In the genomic region with DNA sequence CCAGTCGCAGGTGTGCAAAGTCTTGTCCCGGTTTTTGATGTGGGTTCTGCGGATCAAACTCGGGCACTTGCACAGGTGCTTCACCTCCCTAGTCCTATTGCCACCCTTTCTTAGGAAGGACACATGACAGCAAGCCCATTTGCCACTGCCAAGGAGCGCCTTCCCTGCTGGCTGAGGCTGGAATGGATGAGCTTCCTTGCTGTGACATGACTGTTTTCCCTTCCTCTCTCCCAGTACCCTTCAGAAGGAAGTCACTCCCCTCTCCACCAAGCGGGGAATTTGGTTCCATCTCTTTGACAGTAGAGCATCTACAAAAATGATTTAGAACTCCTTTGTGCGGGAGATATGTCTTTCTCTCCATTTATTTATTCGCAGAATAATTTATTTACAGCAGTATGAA, we compare ENCODE assay signal across 26 mouse cellular contexts.
DNase-seq lines count a peak whose midpoint lies in the region; ATAC-seq and TF ChIP-seq lines count a peak whose summit lies in the region.
"Had no signal": no experiment of that assay in that cellular context is flagged by ENCODE, and none has a peak within 500 bp of the region (broad histone marks: within the 10 kb centered on the region; RNA-seq: fewer than 3 reads in every experiment).

No protein-coding gene starts in this region.

- no peak overlapping the region for H3K4me3 ChIP-seq in kidney, postnatal 0 days (replicated peaks; ENCODE audit: low read depth, low read length)
- H3K4me3 ChIP-seq in kidney, embryonic 15.5 days (replicated peaks): no peak overlapping the region
- no peak overlapping the region for H3K4me3 ChIP-seq in small intestine, adult 2 months (ENCODE audit: low read depth, low read length)
- H3K4me3 ChIP-seq: embryonic facial prominence, embryonic 10.5 days; embryonic facial prominence, embryonic 13.5 days; erythroblast, embryonic 14.5 days; forebrain, embryonic 12.5 days; forebrain, embryonic 15.5 days; heart, adult 2 months; heart, embryonic 10.5 days; heart, embryonic 13.5 days had no signal

- no peak for ATAC-seq in kidney, postnatal 0 days (replicated peaks; ENCODE audit: low FRiP score, low read depth)
- ATAC-seq in kidney, embryonic 15.5 days (replicated peaks; ENCODE audit: low FRiP score): no peak
- ATAC-seq: activated CD4-positive, CD25-positive, alpha-beta regulatory T cell, adult 4 months; forebrain, embryonic 15.5 days; hindbrain, postnatal 0 days had no signal

- H3K36me3 ChIP-seq in kidney, postnatal 0 days (ENCODE audit: insufficient read depth, low read length): no peaks in the 10 kb centered on the region
- H3K36me3 ChIP-seq in kidney, embryonic 15.5 days: no peaks in the 10 kb centered on the region
- H3K36me3 ChIP-seq in small intestine, adult 2 months (ENCODE audit: control insufficient read depth, insufficient read depth, low read length): no peaks in the 10 kb centered on the region
- H3K36me3 ChIP-seq: embryonic facial prominence, embryonic 10.5 days; embryonic facial prominence, embryonic 13.5 days; forebrain, embryonic 12.5 days; forebrain, embryonic 15.5 days; heart, embryonic 10.5 days; heart, embryonic 13.5 days had no signal

- DNase-seq in cerebellum, adult 9-11 months: peak; percentile 18
- no peak for DNase-seq in cerebellum, adult 9-10 months
- DNase-seq in kidney, postnatal 0 days (ENCODE audit: low spot score): peak; percentile 48
- DNase-seq in lung, postnatal 10 days: peak; percentile 63
- no peak for DNase-seq in lung, adult 18-20 months
- DNase-seq: adrenal gland, adult 8-10 months; adrenal gland, postnatal 25 days; cerebellum, adult 18-20 months; embryo, embryonic 11 days; gastrocnemius, postnatal 10 days; gastrocnemius, postnatal 36 days; heart, adult 2 months; heart, postnatal 14 days; heart, postnatal 4 days had no signal

- H3K4me1 ChIP-seq in kidney, postnatal 0 days (replicated peaks; ENCODE audit: insufficient read depth, low read length): no peaks in the 10 kb centered on the region
- peaks cover 11% of the 10 kb centered on the region; the same call in 1 of the 2 replicates for H3K4me1 ChIP-seq in kidney, embryonic 15.5 days
- peaks cover 6% of the 10 kb centered on the region; the same call in 1 of the 2 replicates for H3K4me1 ChIP-seq in small intestine, adult 2 months (ENCODE audit: control insufficient read depth, insufficient read depth, insufficient read length, low read length)

- 73% methylated on average over 8 of the region's 8 CpGs for WGBS in kidney, postnatal 0 days
- 84% methylated on average over 8 of the region's 8 CpGs for WGBS in kidney, embryonic 15.5 days
- WGBS in small intestine, adult 2 months: 78% methylated on average over 8 of the region's 8 CpGs

- no peak for TF ChIP-seq CTCF in kidney, postnatal 0 days (IDR thresholded peaks at IDR 0.05; ENCODE audit: low read depth)
- TF ChIP-seq CTCF in small intestine, adult 2 months (IDR thresholded peaks at IDR 0.05; ENCODE audit: extremely low read depth, insufficient read length, insufficient replicate concordance, low read depth, low read length): no peak

- no peaks in the 10 kb centered on the region for H3K9me3 ChIP-seq in kidney, postnatal 0 days (replicated peaks; ENCODE audit: low read length)
- no peaks in the 10 kb centered on the region for H3K9me3 ChIP-seq in kidney, embryonic 15.5 days (replicated peaks)
- H3K9me3 ChIP-seq: embryonic facial prominence, embryonic 10.5 days; embryonic facial prominence, embryonic 13.5 days; forebrain, embryonic 12.5 days; forebrain, embryonic 15.5 days; heart, embryonic 10.5 days; heart, embryonic 13.5 days had no signal

- TF ChIP-seq POLR2A in small intestine, adult 2 months (IDR thresholded peaks at IDR 0.05; ENCODE audit: low read depth, low read length): no peak

- no peaks in the 10 kb centered on the region for H3K27me3 ChIP-seq in kidney, postnatal 0 days (ENCODE audit: insufficient read depth, low read length)
- H3K27me3 ChIP-seq in kidney, embryonic 15.5 days: no peaks in the 10 kb centered on the region
- no peaks in the 10 kb centered on the region for H3K27me3 ChIP-seq in small intestine, adult 2 months (ENCODE audit: control insufficient read depth, insufficient read depth, low read length)
- H3K27me3 ChIP-seq: embryonic facial prominence, embryonic 13.5 days; forebrain, embryonic 12.5 days; forebrain, embryonic 15.5 days; heart, embryonic 13.5 days had no signal

- no peak overlapping the region for H3K4me2 ChIP-seq in kidney, postnatal 0 days (ENCODE audit: low read length)
- H3K4me2 ChIP-seq in kidney, embryonic 15.5 days: no peak overlapping the region
- H3K4me2 ChIP-seq: embryonic facial prominence, embryonic 13.5 days; forebrain, embryonic 12.5 days; forebrain, embryonic 15.5 days; heart, embryonic 13.5 days; hindbrain, embryonic 14.5 days had no signal

- H3K27ac ChIP-seq in kidney, postnatal 0 days: no peak overlapping the region
- H3K27ac ChIP-seq in kidney, embryonic 15.5 days: no peak overlapping the region
- H3K27ac ChIP-seq in small intestine, adult 2 months (ENCODE audit: insufficient read depth, low read depth, low read length): 0 out of 2 replicates have a peak overlapping the region, but pooled peaks have one; percentile 10
- H3K27ac ChIP-seq: embryonic facial prominence, embryonic 10.5 days; embryonic facial prominence, embryonic 13.5 days; forebrain, embryonic 12.5 days; forebrain, embryonic 15.5 days; heart, adult 2 months; heart, embryonic 10.5 days; heart, embryonic 13.5 days; hindbrain, embryonic 14.5 days; hindbrain, postnatal 0 days had no signal

- H3K9ac ChIP-seq in kidney, postnatal 0 days (ENCODE audit: low read depth, low read length): no peak overlapping the region
- H3K9ac ChIP-seq in kidney, embryonic 15.5 days: no peak overlapping the region
- H3K9ac ChIP-seq: embryonic facial prominence, embryonic 13.5 days; forebrain, embryonic 12.5 days; forebrain, embryonic 15.5 days; heart, embryonic 13.5 days; hindbrain, embryonic 14.5 days had no signal

Comparison
In these comparisons a context has a peak if more than half of its experiments do, and no peak if none do; other contexts are left out.
1. DNase-seq: peak in cerebellum, adult 9-11 months (single experiment), kidney, postnatal 0 days (single experiment) and lung, postnatal 10 days (single experiment); none in cerebellum, adult 9-10 months (single experiment) and lung, adult 18-20 months (0 of 2).